Mouse (Mus musculus) stomach, embryonic 14.5 days (tissue): Measurements from ENCODE around the gene Lmo3. TPM values are rescaled to one million over a fixed set of nuclear protein-coding genes. Genes with fewer than 3 reads are reported as not detected.
A peak's percentile ranks its signal among the peaks of the same experiment; 100 is the strongest.

Source experiments
- ATAC-seq: fragments of 200-750 bp; cut with Nextera tagmentation; 2 replicates; pipeline ENCODE4 v1.8.0; 2017; ENCODE audit warnings: low read depth, moderate TSS enrichment; ENCODE audit not compliant: insufficient number of reproducible peaks, insufficient read depth, low FRiP score
- H3K27ac ChIP-seq: fragments of 300-500 bp; sonication (generic); 2 replicates; pipeline ENCODE4 v1.5.1; 2014; ENCODE audit warnings: mild to moderate bottlenecking, low read length, moderate library complexity, mixed read lengths
- H3K27me3 ChIP-seq: fragments of 300-500 bp; sonication (generic); 2 replicates; pipeline ENCODE4 v1.6.1; 2014; ENCODE audit warnings: low read length, control low read depth, mixed read lengths; ENCODE audit not compliant: control insufficient read depth, insufficient read depth
- H3K36me3 ChIP-seq: fragments of 300-500 bp; sonication (generic); 2 replicates; pipeline ENCODE4 v1.6.1; 2014; ENCODE audit warnings: mild to moderate bottlenecking, control low read depth, low read length, moderate library complexity, mixed read lengths; ENCODE audit not compliant: control insufficient read depth, insufficient read depth
- H3K4me1 ChIP-seq: fragments of 300-500 bp; sonication (generic); 2 replicates; pipeline ENCODE4 v1.6.1; 2014; ENCODE audit warnings: low read length, control low read depth, mixed read lengths; ENCODE audit not compliant: control insufficient read depth, insufficient read depth
- H3K4me2 ChIP-seq: fragments of 300-500 bp; sonication (generic); replicated peaks from 2 replicates; pipeline ENCODE4 v1.6.1; 2014; ENCODE audit warnings: low read depth, low read length, control low read depth
- H3K4me3 ChIP-seq: fragments of 300-500 bp; sonication (generic); 2 replicates; pipeline ENCODE4 v1.5.1; 2014; ENCODE audit warnings: low read depth, low read length, control low read depth
- H3K9ac ChIP-seq: fragments of 300-500 bp; sonication (generic); replicated peaks from 2 replicates; pipeline ENCODE4 v1.6.1; 2014; ENCODE audit warnings: low read depth, mild to moderate bottlenecking, control low read depth, low read length, moderate library complexity, mixed read lengths
- H3K9me3 ChIP-seq: fragments of 300-500 bp; sonication (generic); 2 replicates; pipeline ENCODE4 v1.6.1; 2016; ENCODE audit warnings: low read depth, low read length, control low read depth; ENCODE audit not compliant: control insufficient read depth
- WGBS: fragments of 180-500 bp; shearing (Covaris S2); extraction: QIAGEN DNeasy Blood & Tissue Kit; methylation state at CpG from one replicate; pipeline ENCODE4 v1.1.7; 2014; 5-methylcytosine and 5-hydroxymethylcytosine counted together
- polyA plus RNA-seq: library from polyadenylated mRNA; unstranded; fragments of >200 nt; fragmentation: Nextera tagmentation; extraction: Ambion mirVana; gene quantifications from 2 replicates; pipeline ENCODE4 v1.2.1, GENCODE M21; 2014

Lmo3 gene
- polyA plus RNA-seq, 1 experiment from 2014 or later: 5.4 TPM

GRCm38 (mm10) chr6:138437351-138437750 is 144.4 kb downstream of the Lmo3 start:
- no peak overlapping the region for H3K4me2 ChIP-seq
- ATAC-seq: no peak
- no peak overlapping the region for H3K27ac ChIP-seq
- 0 out of 2 replicates have a peak, but pooled peaks cover 2% of the 10 kb centered on the region for H3K4me1 ChIP-seq
- H3K9ac ChIP-seq: no peak overlapping the region
- no peaks in the 10 kb centered on the region for H3K36me3 ChIP-seq
- WGBS: 48% methylated on average over 3 of the region's 3 CpGs
- H3K9me3 ChIP-seq: no peaks in the 10 kb centered on the region; the same call in 1 of the 2 replicates
- H3K4me3 ChIP-seq: no peak overlapping the region
- H3K27me3 ChIP-seq: no peaks in the 10 kb centered on the region

GRCm38 (mm10) chr6:138436813-138437212 is 145.0 kb downstream of the Lmo3 start:
- Histone ChIP-seq H3K27ac (no peak overlapping the region), H3K27me3 (no peaks in the 10 kb centered on the region), H3K4me3 (no peak overlapping the region), H3K4me1 (0 out of 2 replicates have a peak, but pooled peaks cover 2% of the 10 kb centered on the region), H3K4me2 (no peak overlapping the region), H3K9ac (no peak overlapping the region), H3K36me3 (no peaks in the 10 kb centered on the region), H3K9me3 (no peaks in the 10 kb centered on the region; the same call in 1 of the 2 replicates)
- no peak for ATAC-seq
- 45% methylated on average over 3 of the region's 3 CpGs for WGBS

GRCm38 (mm10) chr6:138427394-138427793 is 154.4 kb downstream of the Lmo3 start:
- ATAC-seq: no peak
- Histone ChIP-seq H3K36me3 (no peaks in the 10 kb centered on the region), H3K9ac (no peak overlapping the region), H3K27me3 (no peaks in the 10 kb centered on the region), H3K9me3 (no peaks in the 10 kb centered on the region), H3K27ac (no peak overlapping the region), H3K4me3 (no peak overlapping the region), H3K4me1 (no peaks in the 10 kb centered on the region), H3K4me2 (no peak overlapping the region)
- 29% methylated on average over 6 of the region's 6 CpGs for WGBS

- Histone ChIP-seq H3K9me3 (no peaks in the 10 kb centered on the region), H3K4me3 (no peak overlapping the region), H3K4me2 (no peak overlapping the region), H3K36me3 (no peaks in the 10 kb centered on the region), H3K9ac (no peak overlapping the region), H3K27ac (no peak overlapping the region), H3K27me3 (no peaks in the 10 kb centered on the region), H3K4me1 (no peaks in the 10 kb centered on the region)
- 50% methylated on average over 3 of the region's 3 CpGs for WGBS
- no peak for ATAC-seq
Observed at GRCm38 (mm10) chr6:138426894-138427293, 154.9 kb downstream of the Lmo3 start.

- Histone ChIP-seq H3K9me3 (no peaks in the 10 kb centered on the region), H3K4me3 (no peak overlapping the region), H3K9ac (no peak overlapping the region), H3K36me3 (no peaks in the 10 kb centered on the region), H3K4me2 (no peak overlapping the region), H3K27ac (no peak overlapping the region), H3K4me1 (no peaks in the 10 kb centered on the region), H3K27me3 (no peaks in the 10 kb centered on the region)
- ATAC-seq: no peak
- WGBS: 72% methylated on average over 9 of the region's 9 CpGs
Observed at GRCm38 (mm10) chr6:138424514-138425225, 157.1 kb downstream of the Lmo3 start.

GRCm38 (mm10) chr6:138422671-138423321 is 159.0 kb downstream of the Lmo3 start:
- 1% methylated on average over 16 of the region's 16 CpGs for WGBS
- Histone ChIP-seq H3K4me1 (no peaks in the 10 kb centered on the region), H3K27me3 (no peaks in the 10 kb centered on the region), H3K9ac (0 out of 2 replicates have a peak overlapping the region, but pooled peaks have one; percentile 7), H3K27ac (no peak overlapping the region), H3K9me3 (no peaks in the 10 kb centered on the region), H3K4me3 (peak overlapping the region; percentile 39), H3K4me2 (peak overlapping the region; percentile 61), H3K36me3 (no peaks in the 10 kb centered on the region)
- ATAC-seq: peak; percentile 38

GRCm38 (mm10) chr6:138421931-138422531 is 159.7 kb downstream of the Lmo3 start:
- 2% methylated on average over 24 of the region's 24 CpGs for whole genome bisulfite sequencing
- 0 out of 2 replicates have a peak overlapping the region, but pooled peaks have one; percentile 7 for H3K9ac ChIP-seq
- no peaks in the 10 kb centered on the region for H3K9me3 ChIP-seq
- no peaks in the 10 kb centered on the region for H3K27me3 ChIP-seq
- peak overlapping the region; percentile 61 for H3K4me2 ChIP-seq
- peak overlapping the region; percentile 39 for H3K4me3 ChIP-seq
- H3K27ac ChIP-seq: no peak overlapping the region
- no peaks in the 10 kb centered on the region for H3K36me3 ChIP-seq
- ATAC-seq: no peak
- H3K4me1 ChIP-seq: no peaks in the 10 kb centered on the region

- Histone ChIP-seq H3K9me3 (no peaks in the 10 kb centered on the region), H3K27me3 (no peaks in the 10 kb centered on the region), H3K4me1 (no peaks in the 10 kb centered on the region), H3K36me3 (no peaks in the 10 kb centered on the region), H3K4me2 (peak overlapping the region; percentile 61), H3K27ac (peak overlapping the region; percentile 29; the same call in 1 of the 2 replicates), H3K9ac (no peak overlapping the region), H3K4me3 (peak overlapping the region; percentile 39)
- 3% methylated on average over 14 of the region's 14 CpGs for WGBS
- peak; percentile 64; the same call in 1 of the 2 replicates for ATAC-seq
Observed at GRCm38 (mm10) chr6:138421191-138421613, 160.6 kb downstream of the Lmo3 start.
